Mouse (Mus musculus) liver, embryonic 14.5 days (tissue): ENCODE measurements around the gene Myl7. TPM values are rescaled to one million over a fixed set of nuclear protein-coding genes. Genes with fewer than 3 reads are reported as not detected.

Source experiments
- ATAC-seq: fragments of 200-750 bp; cut with Nextera tagmentation; 2 replicates; pipeline ENCODE4 v1.8.0; 2017; ENCODE audit warnings: moderate number of reproducible peaks, mild to moderate bottlenecking, moderate library complexity; ENCODE audit not compliant: insufficient read depth
- DNase-seq, 3 experiments: peaks; one replicate each; pipeline ENCODE4 v3.0.0-alpha.2; 2012 to 2013; ENCODE audit warnings: low read depth in 3 of 3, low spot score in 3 of 3
- H3K27ac ChIP-seq: fragments of 300-500 bp; sonication (generic); 2 replicates; pipeline ENCODE4 v1.5.1; 2014; ENCODE audit warnings: moderate library complexity, mild to moderate bottlenecking, control low read depth, inconsistent platforms
- H3K27me3 ChIP-seq: fragments of 300-500 bp; sonication (generic); 2 replicates; pipeline ENCODE4 v1.6.1; 2014; ENCODE audit warnings: mild to moderate bottlenecking, low read length, moderate library complexity; ENCODE audit not compliant: control insufficient read depth, insufficient read depth
- H3K36me3 ChIP-seq: fragments of 300-500 bp; sonication (generic); replicated peaks from 2 replicates; pipeline ENCODE4 v1.6.1; 2014; ENCODE audit warnings: low read depth; ENCODE audit not compliant: control insufficient read depth, insufficient read depth
- H3K4me1 ChIP-seq, 2 experiments: fragments of 200-500 bp in 1 of 2; fragments of 300-500 bp in 1 of 2; sonication (generic) in 1 of 2; replicated peaks; 2 replicates each; pipeline ENCODE4 v1.6.1; 2012 to 2014; ENCODE audit warnings: antibody characterized with exemption in 1 of 2, inconsistent platforms in 1 of 2, low read length in 1 of 2; ENCODE audit not compliant: control insufficient read depth in 2 of 2, insufficient read depth in 2 of 2
- H3K4me2 ChIP-seq: fragments of 300-500 bp; sonication (generic); 2 replicates; pipeline ENCODE4 v1.6.1; 2014; ENCODE audit warnings: low read depth, mild to moderate bottlenecking, control low read depth, moderate library complexity
- H3K4me3 ChIP-seq, 2 experiments: fragments of 200-500 bp in 1 of 2; fragments of 300-500 bp in 1 of 2; sonication (generic) in 1 of 2; 2 replicates each; pipeline ENCODE4 v1.5.1; 2012 to 2014; ENCODE audit warnings: low read depth in 2 of 2, low read length in 2 of 2, mild to moderate bottlenecking in 2 of 2, control low read depth in 1 of 2, inconsistent platforms in 1 of 2, moderate library complexity in 1 of 2; ENCODE audit not compliant: insufficient read depth in 1 of 2
- H3K9ac ChIP-seq: fragments of 300-500 bp; sonication (generic); replicated peaks from 2 replicates; pipeline ENCODE4 v1.6.1; 2014; ENCODE audit warnings: mild to moderate bottlenecking, control low read depth, moderate library complexity
- H3K9me3 ChIP-seq: fragments of 300-500 bp; sonication (generic); 2 replicates; pipeline ENCODE4 v1.6.1; 2016; ENCODE audit warnings: low read length, mixed read lengths; ENCODE audit not compliant: control insufficient read depth
- CTCF ChIP-seq: IDR thresholded peaks from 2 replicates; pipeline ENCODE4 v1.5.1; 2016; ENCODE audit warnings: antibody characterized with exemption, low read depth, control low read depth
- EP300 ChIP-seq: IDR thresholded peaks from 2 replicates; pipeline ENCODE4 v1.6.1; 2016; ENCODE audit warnings: antibody characterized with exemption, low read depth
- WGBS: fragments of 180-500 bp; shearing (Covaris S2); extraction: QIAGEN DNeasy Blood & Tissue Kit; methylation state at CpG from one replicate; pipeline ENCODE4 v1.1.7; 2014; ENCODE audit not compliant: insufficient replicate concordance; 5-methylcytosine and 5-hydroxymethylcytosine counted together
- polyA plus RNA-seq, 2 experiments: library from polyadenylated mRNA; depleted of rRNA in 1 of 2; stranded (reverse) in 1 of 2; unstranded in 1 of 2; fragments of >200 nt; fragmentation: Nextera tagmentation in 1 of 2; extraction: Ambion mirVana in 1 of 2; gene quantifications; 2 replicates each; pipeline versions ENCODE4 v1.2.1 to v1.2.3; 2012 to 2014

Gene Myl7
- polyA plus RNA-seq, 2 experiments, result 3.2 to 6.6 TPM

- WGBS, result 84% methylated on average over 2 of the region's 2 CpGs
These were observed 31.4 kb downstream of the Myl7 start for GRCm38 (mm10) chr11:5867196-5867595.

GRCm38 (mm10) chr11:5862394-5863105 lies 36.0 kb downstream of the Myl7 start:
- DNase-seq (no peak), ATAC-seq (no peak)
- Histone ChIP-seq H3K27ac (no peak overlapping the region), H3K36me3 (no peaks in the 10 kb centered on the region), H3K9me3 (no peaks in the 10 kb centered on the region), H3K9ac (no peak overlapping the region), H3K4me1 (0 out of 4 replicates have a peak, but pooled peaks cover 0 to 3% of the 10 kb centered on the region in 2 experiments), H3K4me2 (peak overlapping the region; percentile 56), H3K4me3 (peak overlapping the region; percentile 22 to 45), H3K27me3 (peaks cover 22% of the 10 kb centered on the region)
- TF ChIP-seq EP300 (no peak), CTCF (no peak)
- WGBS, result 12% methylated on average over 15 of the region's 15 CpGs

More at GRCm38 (mm10) chr11:5867196-5867595, 31.4 kb downstream of the Myl7 start:
- DNase-seq, result no peak
- H3K27ac ChIP-seq, result no peak overlapping the region
- no peak overlapping the region for H3K4me3 ChIP-seq
- TF ChIP-seq EP300 (no peak), CTCF (no peak)
- H3K36me3 ChIP-seq, result peaks cover 6% of the 10 kb centered on the region; the same call in 1 of the 2 replicates
- ATAC-seq, result no peak
- H3K4me1 ChIP-seq, result no peaks in the 10 kb centered on the region
- peaks cover 9% of the 10 kb centered on the region for H3K27me3 ChIP-seq
- H3K4me2 ChIP-seq, result no peak overlapping the region
- no peaks in the 10 kb centered on the region for H3K9me3 ChIP-seq
- H3K9ac ChIP-seq, result no peak overlapping the region

- whole genome bisulfite sequencing, result 2% methylated on average over 51 of the region's 59 CpGs
- H3K36me3 ChIP-seq, result no peaks in the 10 kb centered on the region
- DNase-seq (no peak), ATAC-seq (peak; percentile 42; the same call in 1 of the 2 replicates)
- peaks cover 22% of the 10 kb centered on the region for H3K27me3 ChIP-seq
- 0 out of 4 replicates have a peak, but pooled peaks cover 0 to 3% of the 10 kb centered on the region in 2 experiments for H3K4me1 ChIP-seq
- H3K4me3 ChIP-seq, result peak within 1 kb of the TSS; percentile 22 to 45
- peak within 1 kb of the TSS; percentile 56 for H3K4me2 ChIP-seq
- TF ChIP-seq CTCF (no peak), EP300 (no peak)
- H3K9me3 ChIP-seq, result no peaks in the 10 kb centered on the region
- H3K27ac ChIP-seq, result no peak within 1 kb of the TSS
- no peak within 1 kb of the TSS for H3K9ac ChIP-seq
These were observed 36.7 kb downstream of the Myl7 start, which contains the start of gene Aebp1 for GRCm38 (mm10) chr11:5861678-5862393. TSS of gene Aebp1 (plus strand) at chr11:5861947.

- Histone ChIP-seq H3K4me3 (no peak overlapping the region), H3K27me3 (peaks cover 22% of the 10 kb centered on the region), H3K9me3 (no peaks in the 10 kb centered on the region), H3K4me1 (0 out of 4 replicates have a peak, but pooled peaks cover 0 to 3% of the 10 kb centered on the region in 2 experiments), H3K9ac (no peak overlapping the region), H3K27ac (no peak overlapping the region), H3K36me3 (no peaks in the 10 kb centered on the region), H3K4me2 (no peak overlapping the region)
- TF ChIP-seq EP300 (no peak), CTCF (no peak)
- ATAC-seq (no peak), DNase-seq (no peak)
- WGBS, result 45% methylated on average over 6 of the region's 6 CpGs
These were observed 37.9 kb downstream of the Myl7 start for GRCm38 (mm10) chr11:5860639-5861038.

GRCm38 (mm10) chr11:5859883-5860550 lies 38.6 kb downstream of the Myl7 start:
- Histone ChIP-seq H3K9ac (no peak overlapping the region), H3K4me2 (no peak overlapping the region), H3K27ac (no peak overlapping the region), H3K9me3 (no peaks in the 10 kb centered on the region), H3K27me3 (peaks cover 22% of the 10 kb centered on the region), H3K4me3 (no peak overlapping the region), H3K36me3 (no peaks in the 10 kb centered on the region), H3K4me1 (0 out of 4 replicates have a peak, but pooled peaks cover 0 to 3% of the 10 kb centered on the region in 2 experiments)
- TF ChIP-seq EP300 (no peak), CTCF (no peak)
- WGBS, result 66% methylated on average over 13 of the region's 13 CpGs
- DNase-seq (no peak), ATAC-seq (no peak)
